Mouse (Mus musculus): ENCODE data around the gene Gm4922. TPM values are rescaled to one million over a fixed set of nuclear protein-coding genes. Genes with fewer than 3 reads are reported as not detected.
A peak's percentile ranks its signal among the peaks of the same experiment; 100 is the strongest.

Gm4922 gene
- 0.13 and 0.34 TPM in 2 replicates for polyA plus RNA-seq (2015; fragmentation: Nextera tagmentation; extraction: Ambion mirVana)

GRCm38 (mm10) chr10:18786693-18787092 is at the start of gene Gm4922:
TSS of gene Gm4922 (minus strand) at chr10:18786793.
- no peak within 1 kb of the TSS for H3K4me3 ChIP-seq (replicated peaks)
- H3K9me3 ChIP-seq = no peaks in the 10 kb centered on the region
- H3K4me2 ChIP-seq = no peak within 1 kb of the TSS
- H3K27ac ChIP-seq = no peak within 1 kb of the TSS
- ATAC-seq (ENCODE audit: insufficient read depth, low FRiP score, low read depth) = no peak
- H3K9ac ChIP-seq = no peak within 1 kb of the TSS
- no peaks in the 10 kb centered on the region for H3K4me1 ChIP-seq
- H3K27me3 ChIP-seq (replicated peaks) = no peaks in the 10 kb centered on the region
- H3K36me3 ChIP-seq = no peaks in the 10 kb centered on the region
- 85% methylated on average over 1 of the region's 1 CpGs for WGBS

GRCm38 (mm10) chr10:18835684-18836479 is 49.3 kb upstream of the Gm4922 start:
- ATAC-seq (ENCODE audit: insufficient read depth, low FRiP score, low read depth) = no peak
- Histone ChIP-seq H3K27ac (no peak overlapping the region), H3K27me3 (replicated peaks) (no peaks in the 10 kb centered on the region), H3K36me3 (no peaks in the 10 kb centered on the region), H3K4me2 (no peak overlapping the region), H3K9ac (no peak overlapping the region), H3K9me3 (no peaks in the 10 kb centered on the region), H3K4me1 (no peaks in the 10 kb centered on the region), H3K4me3 (replicated peaks) (no peak overlapping the region)
- WGBS = 56% methylated on average over 6 of the region's 6 CpGs

- Histone ChIP-seq H3K9me3 (no peaks in the 10 kb centered on the region), H3K27ac (no peak overlapping the region), H3K27me3 (replicated peaks) (no peaks in the 10 kb centered on the region), H3K36me3 (no peaks in the 10 kb centered on the region), H3K4me3 (replicated peaks) (no peak overlapping the region), H3K4me1 (no peaks in the 10 kb centered on the region), H3K9ac (no peak overlapping the region), H3K4me2 (no peak overlapping the region)
- ATAC-seq (ENCODE audit: insufficient read depth, low FRiP score, low read depth) = no peak
- 50% methylated on average over 2 of the region's 2 CpGs for WGBS
Observed at GRCm38 (mm10) chr10:18834389-18834788, 47.8 kb upstream of the Gm4922 start.

GRCm38 (mm10) chr10:18831823-18832222 is 45.2 kb upstream of the Gm4922 start:
- H3K9me3 ChIP-seq = no peaks in the 10 kb centered on the region
- no peaks in the 10 kb centered on the region for H3K27me3 ChIP-seq (replicated peaks)
- 29% methylated on average over 7 of the region's 7 CpGs for WGBS
- H3K9ac ChIP-seq = no peak overlapping the region
- no peak overlapping the region for H3K4me3 ChIP-seq (replicated peaks)
- H3K4me1 ChIP-seq = no peaks in the 10 kb centered on the region
- H3K36me3 ChIP-seq = no peaks in the 10 kb centered on the region
- ATAC-seq (ENCODE audit: insufficient read depth, low FRiP score, low read depth) = peak; percentile 47; the same call in 1 of the 2 replicates
- no peak overlapping the region for H3K27ac ChIP-seq
- H3K4me2 ChIP-seq = peak overlapping the region; percentile 28; the same call in 1 of the 2 replicates

GRCm38 (mm10) chr10:18830359-18830758 is 43.8 kb upstream of the Gm4922 start:
- Histone ChIP-seq H3K4me1 (no peaks in the 10 kb centered on the region), H3K27ac (no peak overlapping the region), H3K9me3 (no peaks in the 10 kb centered on the region), H3K27me3 (replicated peaks) (no peaks in the 10 kb centered on the region), H3K4me3 (replicated peaks) (no peak overlapping the region), H3K9ac (no peak overlapping the region), H3K4me2 (no peak overlapping the region), H3K36me3 (no peaks in the 10 kb centered on the region)
- ATAC-seq (ENCODE audit: insufficient read depth, low FRiP score, low read depth) = no peak
- 74% methylated on average over 4 of the region's 4 CpGs for WGBS

GRCm38 (mm10) chr10:18827936-18828335 is 41.3 kb upstream of the Gm4922 start:
- no peaks in the 10 kb centered on the region for H3K9me3 ChIP-seq
- H3K27ac ChIP-seq = no peak overlapping the region
- 45% methylated on average over 2 of the region's 2 CpGs for WGBS
- H3K9ac ChIP-seq = no peak overlapping the region
- no peaks in the 10 kb centered on the region for H3K27me3 ChIP-seq (replicated peaks)
- no peak overlapping the region for H3K4me3 ChIP-seq (replicated peaks)
- H3K36me3 ChIP-seq = no peaks in the 10 kb centered on the region
- no peak for ATAC-seq (ENCODE audit: insufficient read depth, low FRiP score, low read depth)
- H3K4me1 ChIP-seq = no peaks in the 10 kb centered on the region
- no peak overlapping the region for H3K4me2 ChIP-seq

GRCm38 (mm10) chr10:18826107-18826506 is 39.5 kb upstream of the Gm4922 start:
- no peak for ATAC-seq (ENCODE audit: insufficient read depth, low FRiP score, low read depth)
- Histone ChIP-seq H3K36me3 (no peaks in the 10 kb centered on the region), H3K9me3 (no peaks in the 10 kb centered on the region), H3K4me3 (replicated peaks) (no peak overlapping the region), H3K27ac (no peak overlapping the region), H3K27me3 (replicated peaks) (no peaks in the 10 kb centered on the region), H3K9ac (no peak overlapping the region), H3K4me2 (no peak overlapping the region), H3K4me1 (no peaks in the 10 kb centered on the region)
- WGBS = 68% methylated on average over 2 of the region's 2 CpGs

GRCm38 (mm10) chr10:18825143-18825542 is 38.5 kb upstream of the Gm4922 start:
- ATAC-seq (ENCODE audit: insufficient read depth, low FRiP score, low read depth) = no peak
- no peak overlapping the region for H3K27ac ChIP-seq
- H3K9ac ChIP-seq = no peak overlapping the region
- H3K4me3 ChIP-seq (replicated peaks) = no peak overlapping the region
- no peaks in the 10 kb centered on the region for H3K27me3 ChIP-seq (replicated peaks)
- H3K36me3 ChIP-seq = no peaks in the 10 kb centered on the region
- H3K4me1 ChIP-seq = no peaks in the 10 kb centered on the region
- H3K4me2 ChIP-seq = no peak overlapping the region
- no peaks in the 10 kb centered on the region for H3K9me3 ChIP-seq

GRCm38 (mm10) chr10:18816560-18816959 is 30.0 kb upstream of the Gm4922 start:
- H3K4me2 ChIP-seq = no peak overlapping the region
- H3K4me3 ChIP-seq (replicated peaks) = no peak overlapping the region
- H3K4me1 ChIP-seq = no peaks in the 10 kb centered on the region
- H3K36me3 ChIP-seq = no peaks in the 10 kb centered on the region
- H3K27me3 ChIP-seq (replicated peaks) = no peaks in the 10 kb centered on the region
- no peaks in the 10 kb centered on the region for H3K9me3 ChIP-seq
- ATAC-seq (ENCODE audit: insufficient read depth, low FRiP score, low read depth) = peak; percentile 83; the same call in 1 of the 2 replicates
- no peak overlapping the region for H3K9ac ChIP-seq
- 0 out of 2 replicates have a peak overlapping the region, but pooled peaks have one; percentile 31 for H3K27ac ChIP-seq
- 34% methylated on average over 5 of the region's 5 CpGs for WGBS

GRCm38 (mm10) chr10:18811751-18812150 is 25.2 kb upstream of the Gm4922 start:
- no peaks in the 10 kb centered on the region for H3K4me1 ChIP-seq
- no peaks in the 10 kb centered on the region for H3K9me3 ChIP-seq
- no peak for ATAC-seq (ENCODE audit: insufficient read depth, low FRiP score, low read depth)
- H3K27me3 ChIP-seq (replicated peaks) = no peaks in the 10 kb centered on the region
- WGBS = 89% methylated on average over 2 of the region's 2 CpGs
- H3K4me2 ChIP-seq = no peak overlapping the region
- no peak overlapping the region for H3K27ac ChIP-seq
- H3K4me3 ChIP-seq (replicated peaks) = no peak overlapping the region
- no peaks in the 10 kb centered on the region for H3K36me3 ChIP-seq
- no peak overlapping the region for H3K9ac ChIP-seq

GRCm38 (mm10) chr10:18790063-18790462 is 3.5 kb upstream of the Gm4922 start:
- no peak overlapping the region for H3K9ac ChIP-seq
- no peaks in the 10 kb centered on the region for H3K27me3 ChIP-seq (replicated peaks)
- no peak for ATAC-seq (ENCODE audit: insufficient read depth, low FRiP score, low read depth)
- no peak overlapping the region for H3K27ac ChIP-seq
- 90% methylated on average over 4 of the region's 4 CpGs for WGBS
- H3K4me1 ChIP-seq = no peaks in the 10 kb centered on the region
- H3K4me2 ChIP-seq = no peak overlapping the region
- no peaks in the 10 kb centered on the region for H3K9me3 ChIP-seq
- no peak overlapping the region for H3K4me3 ChIP-seq (replicated peaks)
- H3K36me3 ChIP-seq = no peaks in the 10 kb centered on the region

GRCm38 (mm10) chr10:18788601-18789000 is 2.0 kb upstream of the Gm4922 start:
- WGBS = 52% methylated on average over 1 of the region's 1 CpGs
- no peaks in the 10 kb centered on the region for H3K4me1 ChIP-seq
- no peak overlapping the region for H3K4me2 ChIP-seq

More at GRCm38 (mm10) chr10:18788601-18789000, 2.0 kb upstream of the Gm4922 start:
- no peak for ATAC-seq (ENCODE audit: insufficient read depth, low FRiP score, low read depth)
- no peak overlapping the region for H3K27ac ChIP-seq
- H3K9me3 ChIP-seq = no peaks in the 10 kb centered on the region
- no peak overlapping the region for H3K9ac ChIP-seq
- no peak overlapping the region for H3K4me3 ChIP-seq (replicated peaks)
- no peaks in the 10 kb centered on the region for H3K27me3 ChIP-seq (replicated peaks)
- no peaks in the 10 kb centered on the region for H3K36me3 ChIP-seq
